Mouse (Mus musculus): Measurements from ENCODE around the gene Ears2. TPM values are rescaled to one million over a fixed set of nuclear protein-coding genes. Genes with fewer than 3 reads are reported as not detected.

The Ears2 gene
- total and polyA plus RNA-seq, 2 experiments from 2014 or later = 27.8 to 54.3 TPM

- no peaks in the 10 kb centered on the region for H3K4me1 ChIP-seq (ENCODE audit: control insufficient read depth, insufficient read depth)
- peaks cover 22% of the 10 kb centered on the region for H3K36me3 ChIP-seq (replicated peaks; ENCODE audit: control insufficient read depth, insufficient read depth, low read length)
- H3K9ac ChIP-seq (replicated peaks; ENCODE audit: low read depth, low read length) = no peak overlapping the region
- no peak overlapping the region for H3K4me3 ChIP-seq (ENCODE audit: low read depth, low read length)
- H3K27me3 ChIP-seq (ENCODE audit: control insufficient read depth, insufficient read depth, low read length) = no peaks in the 10 kb centered on the region
- 14% methylated on average over 2 of the region's 2 CpGs for WGBS
- H3K9me3 ChIP-seq (replicated peaks; ENCODE audit: control insufficient read depth, low read length) = no peaks in the 10 kb centered on the region
- H3K4me2 ChIP-seq (ENCODE audit: low read depth, low read length) = no peak overlapping the region
- peak; percentile 78 for TF ChIP-seq CTCF (IDR thresholded peaks at IDR 0.05; ENCODE audit: low read depth)
- TF ChIP-seq EP300 (IDR thresholded peaks at IDR 0.05; ENCODE audit: low read depth) = no peak
- ATAC-seq (ENCODE audit: insufficient read depth, low read depth) (peak; percentile 68; the same call in 1 of the 2 replicates), DNase-seq (ENCODE audit: low spot score) (peak; percentile 63)
- no peak overlapping the region for H3K27ac ChIP-seq (ENCODE audit: low read depth)
Observed at GRCm38 (mm10) chr7:122034348-122034747, 32.7 kb downstream of the Ears2 start.

- Histone ChIP-seq H3K4me2 (ENCODE audit: low read depth, low read length) (no peak overlapping the region), H3K27ac (ENCODE audit: low read depth) (no peak overlapping the region), H3K36me3 (replicated peaks; ENCODE audit: control insufficient read depth, insufficient read depth, low read length) (peaks cover 13% of the 10 kb centered on the region), H3K27me3 (ENCODE audit: control insufficient read depth, insufficient read depth, low read length) (no peaks in the 10 kb centered on the region), H3K9me3 (replicated peaks; ENCODE audit: control insufficient read depth, low read length) (no peaks in the 10 kb centered on the region), H3K9ac (replicated peaks; ENCODE audit: low read depth, low read length) (no peak overlapping the region), H3K4me3 (ENCODE audit: low read depth, low read length) (no peak overlapping the region), H3K4me1 (ENCODE audit: control insufficient read depth, insufficient read depth) (no peaks in the 10 kb centered on the region)
- ATAC-seq (ENCODE audit: insufficient read depth, low read depth) (no peak), DNase-seq (ENCODE audit: low spot score) (no peak)
- WGBS = 57% methylated on average over 3 of the region's 3 CpGs
- TF ChIP-seq CTCF (IDR thresholded peaks at IDR 0.05; ENCODE audit: low read depth) (no peak), EP300 (IDR thresholded peaks at IDR 0.05; ENCODE audit: low read depth) (no peak)
Observed at GRCm38 (mm10) chr7:122033371-122033770, 33.7 kb downstream of the Ears2 start.

- Histone ChIP-seq H3K36me3 (replicated peaks; ENCODE audit: control insufficient read depth, insufficient read depth, low read length) (no peaks in the 10 kb centered on the region), H3K4me2 (ENCODE audit: low read depth, low read length) (no peak overlapping the region), H3K9ac (replicated peaks; ENCODE audit: low read depth, low read length) (no peak overlapping the region), H3K9me3 (replicated peaks; ENCODE audit: control insufficient read depth, low read length) (no peaks in the 10 kb centered on the region), H3K4me1 (ENCODE audit: control insufficient read depth, insufficient read depth) (peaks cover 16% of the 10 kb centered on the region), H3K27ac (ENCODE audit: low read depth) (no peak overlapping the region), H3K4me3 (ENCODE audit: low read depth, low read length) (no peak overlapping the region), H3K27me3 (ENCODE audit: control insufficient read depth, insufficient read depth, low read length) (no peaks in the 10 kb centered on the region)
- TF ChIP-seq EP300 (IDR thresholded peaks at IDR 0.05; ENCODE audit: low read depth) (no peak), CTCF (IDR thresholded peaks at IDR 0.05; ENCODE audit: low read depth) (no peak)
- WGBS = 96% methylated on average over 2 of the region's 2 CpGs
- DNase-seq (ENCODE audit: low spot score) (no peak), ATAC-seq (ENCODE audit: insufficient read depth, low read depth) (no peak)
Observed at GRCm38 (mm10) chr7:122022131-122022530, 44.9 kb downstream of the Ears2 start.

- Histone ChIP-seq H3K9ac (replicated peaks; ENCODE audit: low read depth, low read length) (peak within 1 kb of the TSS; percentile 61), H3K36me3 (replicated peaks; ENCODE audit: control insufficient read depth, insufficient read depth, low read length) (no peaks in the 10 kb centered on the region), H3K4me3 (ENCODE audit: low read depth, low read length) (peak within 1 kb of the TSS; percentile 65), H3K27me3 (ENCODE audit: control insufficient read depth, insufficient read depth, low read length) (no peaks in the 10 kb centered on the region), H3K4me1 (ENCODE audit: control insufficient read depth, insufficient read depth) (peaks cover 20% of the 10 kb centered on the region), H3K27ac (ENCODE audit: low read depth) (peak within 1 kb of the TSS; percentile 83), H3K9me3 (replicated peaks; ENCODE audit: control insufficient read depth, low read length) (no peaks in the 10 kb centered on the region), H3K4me2 (ENCODE audit: low read depth, low read length) (peak within 1 kb of the TSS; percentile 75)
- WGBS = 0% methylated on average over 48 of the region's 50 CpGs
- DNase-seq (ENCODE audit: low spot score) = peak; percentile 78
- peak; percentile 91 for ATAC-seq (ENCODE audit: insufficient read depth, low read depth)
- TF ChIP-seq EP300 (IDR thresholded peaks at IDR 0.05; ENCODE audit: low read depth) (no peak), CTCF (IDR thresholded peaks at IDR 0.05; ENCODE audit: low read depth) (no peak)
Observed at GRCm38 (mm10) chr7:122020667-122021354, 46.3 kb downstream of the Ears2 start, which contains the start of gene Gga2. Gga2 (minus strand) TSS chr7:122021222.

GRCm38 (mm10) chr7:122020273-122020666, 46.8 kb downstream of the Ears2 start:
- H3K4me3 ChIP-seq (ENCODE audit: low read depth, low read length) = peak overlapping the region; percentile 65
- ATAC-seq (ENCODE audit: insufficient read depth, low read depth) = peak; percentile 7
- H3K4me2 ChIP-seq (ENCODE audit: low read depth, low read length) = peak overlapping the region; percentile 75
- WGBS = 2% methylated on average over 6 of the region's 6 CpGs
- TF ChIP-seq EP300 (IDR thresholded peaks at IDR 0.05; ENCODE audit: low read depth) = no peak
- TF ChIP-seq CTCF (IDR thresholded peaks at IDR 0.05; ENCODE audit: low read depth) = no peak
- no peaks in the 10 kb centered on the region for H3K36me3 ChIP-seq (replicated peaks; ENCODE audit: control insufficient read depth, insufficient read depth, low read length)
- no peaks in the 10 kb centered on the region for H3K9me3 ChIP-seq (replicated peaks; ENCODE audit: control insufficient read depth, low read length)
- no peak for DNase-seq (ENCODE audit: low spot score)
- H3K9ac ChIP-seq (replicated peaks; ENCODE audit: low read depth, low read length) = peak overlapping the region; percentile 61
- no peaks in the 10 kb centered on the region for H3K27me3 ChIP-seq (ENCODE audit: control insufficient read depth, insufficient read depth, low read length)
- peak overlapping the region; percentile 83 for H3K27ac ChIP-seq (ENCODE audit: low read depth)
- peaks cover 25% of the 10 kb centered on the region for H3K4me1 ChIP-seq (ENCODE audit: control insufficient read depth, insufficient read depth)

GRCm38 (mm10) chr7:122018978-122019377, 48.1 kb downstream of the Ears2 start:
- H3K4me1 ChIP-seq (ENCODE audit: control insufficient read depth, insufficient read depth) = peaks cover 33% of the 10 kb centered on the region
- DNase-seq (ENCODE audit: low spot score) = no peak
- H3K27ac ChIP-seq (ENCODE audit: low read depth) = no peak overlapping the region

More at GRCm38 (mm10) chr7:122018978-122019377, 48.1 kb downstream of the Ears2 start:
- no peak overlapping the region for H3K9ac ChIP-seq (replicated peaks; ENCODE audit: low read depth, low read length)
- H3K27me3 ChIP-seq (ENCODE audit: control insufficient read depth, insufficient read depth, low read length) = no peaks in the 10 kb centered on the region
- no peak overlapping the region for H3K4me3 ChIP-seq (ENCODE audit: low read depth, low read length)
- TF ChIP-seq EP300 (IDR thresholded peaks at IDR 0.05; ENCODE audit: low read depth) (no peak), CTCF (IDR thresholded peaks at IDR 0.05; ENCODE audit: low read depth) (no peak)
- H3K4me2 ChIP-seq (ENCODE audit: low read depth, low read length) = no peak overlapping the region
- no peaks in the 10 kb centered on the region for H3K36me3 ChIP-seq (replicated peaks; ENCODE audit: control insufficient read depth, insufficient read depth, low read length)
- ATAC-seq (ENCODE audit: insufficient read depth, low read depth) = no peak
- WGBS = 83% methylated on average over 7 of the region's 7 CpGs
- H3K9me3 ChIP-seq (replicated peaks; ENCODE audit: control insufficient read depth, low read length) = no peaks in the 10 kb centered on the region
